ENCODE assay signal across 16 mouse cellular contexts in the genomic region with DNA sequence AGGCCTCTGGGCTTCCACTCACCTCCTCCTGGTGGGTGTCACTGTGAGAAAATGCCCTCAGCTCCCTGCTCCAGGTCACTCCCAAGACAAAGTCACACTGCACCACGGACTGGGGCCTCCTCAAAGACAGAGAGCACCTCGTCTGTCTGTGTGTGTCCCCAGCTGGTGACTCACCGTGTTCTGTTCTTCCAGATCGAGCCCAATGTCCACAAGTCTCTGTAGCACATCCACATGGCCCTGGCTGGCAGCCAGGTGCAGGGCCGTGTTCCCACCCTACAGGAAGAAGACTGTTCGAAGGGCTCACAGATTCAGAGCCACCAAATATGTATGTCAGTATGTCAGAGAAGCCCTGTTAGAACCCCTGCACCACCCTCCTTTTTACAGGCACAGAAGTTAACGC. TPM values are rescaled to one million over a fixed set of nuclear protein-coding genes. Genes with fewer than 3 reads are reported as not detected.
"Had no signal": no experiment of that assay in that cellular context is flagged by ENCODE, and none has a peak within 500 bp of the region (broad histone marks: within the 10 kb centered on the region; RNA-seq: fewer than 3 reads in every experiment).

No protein-coding gene starts in this region.

- DNase-seq: kidney, adult 18-20 months; kidney, postnatal 10 days; kidney, postnatal 4 days; left cerebral cortex, postnatal 4 days; lung, adult 2 months; lung, postnatal 10 days; lung, postnatal 4 days; midbrain, embryonic 14.5 days; right cerebral cortex, postnatal 4 days; spleen, adult 18-20 months; thymus, adult 18-20 months had no signal

RNA-seq across cellular contexts. Expression of a gene that starts 11.5 kb away (rescaled TPM):
- total RNA-seq: liver, adult 2 months; megakaryocyte, adult 5-6 weeks had no signal
- polyA plus RNA-seq: kidney, embryonic 14.5 days; limb, embryonic 13.5 days; liver, adult 2 months; midbrain, embryonic 10.5 days had no signal
